Mouse (Mus musculus): Measurements from ENCODE around the gene Filip1l. TPM values are rescaled to one million over a fixed set of nuclear protein-coding genes. Genes with fewer than 3 reads are reported as not detected.
A peak's percentile ranks its signal among the peaks of the same experiment; 100 is the strongest.

Filip1l gene
- polyA plus RNA-seq, 1 experiment: 12.1 TPM

- H3K4me3 ChIP-seq: no peak overlapping the region
- no peak overlapping the region for H3ac ChIP-seq (ENCODE audit: control insufficient read depth, insufficient read length)
- no peaks in the 10 kb centered on the region for H3K79me2 ChIP-seq (ENCODE audit: control insufficient read depth, insufficient read depth)
- TF ChIP-seq MYOD1 (IDR thresholded peaks at IDR 0.05; ENCODE audit: control insufficient read depth in 1 of 3, insufficient read length in 2 of 3, low read depth in 2 of 3): no peak
- no peak for TF ChIP-seq POLR2AphosphoS2 (IDR thresholded peaks at IDR 0.05; ENCODE audit: insufficient read length, low read depth)
- no peak for TF ChIP-seq POLR2A (IDR thresholded peaks at IDR 0.05; ENCODE audit: insufficient read length, low read depth)
- TF ChIP-seq CEBPB (IDR thresholded peaks at IDR 0.05; ENCODE audit: insufficient read depth, poor library complexity, severe bottlenecking): no peak
- TF ChIP-seq SRF (IDR thresholded peaks at IDR 0.05; ENCODE audit: control insufficient read depth, insufficient read length, low read depth): no peak
- TF ChIP-seq USF1 (IDR thresholded peaks at IDR 0.05; ENCODE audit: low read depth): no peak
- TF ChIP-seq TCF3 (IDR thresholded peaks at IDR 0.05; ENCODE audit: insufficient read length, low read depth): no peak
- TF ChIP-seq E2F4 (IDR thresholded peaks at IDR 0.05; ENCODE audit: insufficient read depth): no peak
- no peak for TF ChIP-seq REST (IDR thresholded peaks at IDR 0.05; ENCODE audit: insufficient read depth, insufficient read length)
- TF ChIP-seq MYOG (IDR thresholded peaks at IDR 0.05; ENCODE audit: control insufficient read depth in 1 of 3, insufficient read depth in 1 of 3, insufficient read length in 2 of 3, low read depth in 2 of 3): no peak
- no peaks in the 10 kb centered on the region for H3K27me3 ChIP-seq (ENCODE audit: control insufficient read depth, insufficient read depth, insufficient read length)
- no peaks in the 10 kb centered on the region for H3K36me3 ChIP-seq (ENCODE audit: control insufficient read depth, insufficient read depth)
- no peak overlapping the region for H3K4me2 ChIP-seq (ENCODE audit: low read depth)
Observed at GRCm38 (mm10) chr16:57470286-57470830, 117.5 kb downstream of the Filip1l start.

DNA sequence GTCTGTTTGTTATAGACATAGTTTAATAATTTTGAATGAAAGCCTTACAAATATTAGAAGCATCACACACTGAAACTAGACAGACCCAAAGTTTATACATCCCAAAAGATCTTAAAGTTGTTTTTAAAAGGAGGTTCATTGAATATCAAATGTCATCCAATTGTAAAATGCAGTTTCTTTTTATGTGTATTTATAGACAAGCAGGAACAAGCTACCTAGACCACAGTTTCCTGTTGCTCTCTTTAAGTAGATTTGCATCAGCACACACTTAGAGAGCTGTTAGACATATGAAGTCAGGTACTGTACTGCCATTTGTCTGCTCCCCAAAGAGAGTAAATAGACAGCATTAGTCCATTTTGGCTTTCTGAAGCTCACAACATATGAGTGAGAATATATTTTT lies 118.2 kb downstream of the Filip1l start:
- Histone ChIP-seq H3K79me2 (ENCODE audit: control insufficient read depth, insufficient read depth) (no peaks in the 10 kb centered on the region), H3K36me3 (ENCODE audit: control insufficient read depth, insufficient read depth) (no peaks in the 10 kb centered on the region), H3K27me3 (ENCODE audit: control insufficient read depth, insufficient read depth, insufficient read length) (no peaks in the 10 kb centered on the region), H3K4me3 (no peak overlapping the region), H3K4me2 (ENCODE audit: low read depth) (no peak overlapping the region), H3ac (ENCODE audit: control insufficient read depth, insufficient read length) (no peak overlapping the region)
- TF ChIP-seq USF1 (IDR thresholded peaks at IDR 0.05; ENCODE audit: low read depth): no peak

DNA sequence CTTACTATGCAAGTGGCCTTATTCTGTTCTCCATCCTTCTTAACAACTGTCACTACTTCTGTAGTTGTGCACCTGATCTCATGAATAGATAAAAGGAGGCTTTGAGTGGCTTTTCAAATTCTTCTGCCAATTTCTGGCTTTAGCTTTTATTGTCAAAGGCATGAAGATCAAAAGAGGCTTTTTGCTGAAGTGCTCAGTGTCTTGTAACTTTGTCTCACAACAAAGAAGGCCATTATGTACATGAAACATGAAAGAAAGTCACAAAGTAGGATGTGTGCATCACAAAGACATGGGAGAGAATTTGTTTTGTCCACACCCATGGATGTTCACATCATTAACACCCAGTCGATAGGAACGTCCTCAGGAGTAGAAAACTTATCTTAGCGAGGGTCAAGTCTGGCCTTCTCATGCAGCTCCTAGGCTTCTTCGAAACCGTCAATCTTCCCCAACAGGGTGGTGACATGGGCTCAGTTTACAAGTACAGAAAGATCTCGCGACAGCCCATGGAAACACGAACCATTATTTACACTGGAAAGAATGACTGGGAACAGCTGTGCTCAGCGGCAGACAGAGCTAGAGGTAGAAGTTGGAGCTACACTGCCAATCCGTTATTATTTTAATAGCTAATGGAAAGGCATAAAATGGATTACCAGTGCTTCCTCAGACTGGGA lies 120.7 kb downstream of the Filip1l start:
- no peaks in the 10 kb centered on the region for H3K27me3 ChIP-seq (ENCODE audit: control insufficient read depth, insufficient read depth, insufficient read length)
- no peak overlapping the region for H3ac ChIP-seq (ENCODE audit: control insufficient read depth, insufficient read length)
- H3K36me3 ChIP-seq (ENCODE audit: control insufficient read depth, insufficient read depth): no peaks in the 10 kb centered on the region
- no peak overlapping the region for H3K4me2 ChIP-seq (ENCODE audit: low read depth)
- no peaks in the 10 kb centered on the region for H3K79me2 ChIP-seq (ENCODE audit: control insufficient read depth, insufficient read depth)
- TF ChIP-seq REST (IDR thresholded peaks at IDR 0.05; ENCODE audit: insufficient read depth, insufficient read length): no peak
- no peak for TF ChIP-seq CEBPB (IDR thresholded peaks at IDR 0.05; ENCODE audit: insufficient read depth, poor library complexity, severe bottlenecking)
- TF ChIP-seq E2F4 (IDR thresholded peaks at IDR 0.05; ENCODE audit: insufficient read depth): no peak
- TF ChIP-seq MAX (IDR thresholded peaks at IDR 0.05; ENCODE audit: low read depth): no peak
- no peak for TF ChIP-seq TCF12 (IDR thresholded peaks at IDR 0.05; ENCODE audit: insufficient read depth, poor library complexity, severe bottlenecking)
- TF ChIP-seq MYOG (IDR thresholded peaks at IDR 0.05; ENCODE audit: control insufficient read depth in 1 of 3, insufficient read depth in 1 of 3, insufficient read length in 2 of 3, low read depth in 2 of 3): peak in 1 of 3 experiments; percentile 16
- TF ChIP-seq TCF3 (IDR thresholded peaks at IDR 0.05; ENCODE audit: insufficient read length, low read depth): no peak
- TF ChIP-seq MYOD1 (IDR thresholded peaks at IDR 0.05; ENCODE audit: control insufficient read depth in 1 of 3, insufficient read length in 2 of 3, low read depth in 2 of 3): peak; percentile 8 to 69 (median 59)
- no peak for TF ChIP-seq SRF (IDR thresholded peaks at IDR 0.05; ENCODE audit: control insufficient read depth, insufficient read length, low read depth)
- H3K4me3 ChIP-seq: no peak overlapping the region

DNA sequence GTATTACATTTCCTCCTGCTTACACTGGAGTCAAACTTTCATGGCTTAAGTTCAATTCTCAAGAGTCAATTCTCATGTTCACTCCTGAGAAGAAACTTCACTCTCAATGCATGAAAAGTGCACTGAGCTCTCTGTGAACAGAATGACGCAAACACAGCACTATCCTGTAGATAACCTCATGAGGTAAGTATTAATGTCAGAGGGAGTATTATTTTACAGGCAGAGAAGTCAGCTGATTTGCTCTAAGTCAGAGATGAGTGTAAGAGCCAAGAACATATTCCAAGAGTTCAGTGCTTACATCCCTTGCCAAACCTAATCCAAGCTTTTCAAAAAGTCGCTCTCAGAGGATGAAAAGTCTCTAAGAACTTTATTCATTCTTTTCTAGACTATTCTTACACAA lies 125.6 kb downstream of the Filip1l start:
- H3ac ChIP-seq (ENCODE audit: control insufficient read depth, insufficient read length): no peak overlapping the region
- no peak overlapping the region for H3K4me2 ChIP-seq (ENCODE audit: low read depth)
- H3K27me3 ChIP-seq (ENCODE audit: control insufficient read depth, insufficient read depth, insufficient read length): no peaks in the 10 kb centered on the region
- no peaks in the 10 kb centered on the region for H3K79me2 ChIP-seq (ENCODE audit: control insufficient read depth, insufficient read depth)
- no peak for TF ChIP-seq SRF (IDR thresholded peaks at IDR 0.05; ENCODE audit: control insufficient read depth, insufficient read length, low read depth)
- TF ChIP-seq E2F4 (IDR thresholded peaks at IDR 0.05; ENCODE audit: insufficient read depth): no peak
- no peak for TF ChIP-seq CEBPB (IDR thresholded peaks at IDR 0.05; ENCODE audit: insufficient read depth, poor library complexity, severe bottlenecking)
- TF ChIP-seq REST (IDR thresholded peaks at IDR 0.05; ENCODE audit: insufficient read depth, insufficient read length): no peak
- no peak for TF ChIP-seq MYOD1 (IDR thresholded peaks at IDR 0.05; ENCODE audit: control insufficient read depth in 1 of 3, insufficient read length in 2 of 3, low read depth in 2 of 3)
- no peak for TF ChIP-seq TCF12 (IDR thresholded peaks at IDR 0.05; ENCODE audit: insufficient read depth, poor library complexity, severe bottlenecking)
- no peak for TF ChIP-seq USF1 (IDR thresholded peaks at IDR 0.05; ENCODE audit: low read depth)
- TF ChIP-seq TCF3 (IDR thresholded peaks at IDR 0.05; ENCODE audit: insufficient read length, low read depth): no peak
- TF ChIP-seq MYOG (IDR thresholded peaks at IDR 0.05; ENCODE audit: control insufficient read depth in 1 of 3, insufficient read depth in 1 of 3, insufficient read length in 2 of 3, low read depth in 2 of 3): no peak
- no peak for TF ChIP-seq POLR2AphosphoS2 (IDR thresholded peaks at IDR 0.05; ENCODE audit: insufficient read length, low read depth)
- TF ChIP-seq POLR2A (IDR thresholded peaks at IDR 0.05; ENCODE audit: insufficient read length, low read depth): no peak
- no peaks in the 10 kb centered on the region for H3K36me3 ChIP-seq (ENCODE audit: control insufficient read depth, insufficient read depth)
- no peak overlapping the region for H3K4me3 ChIP-seq

GRCm38 (mm10) chr16:57479776-57480175 lies 126.9 kb downstream of the Filip1l start:
- H3K4me2 ChIP-seq (ENCODE audit: low read depth): no peak overlapping the region
- no peak overlapping the region for H3K4me3 ChIP-seq
- H3K27me3 ChIP-seq (ENCODE audit: control insufficient read depth, insufficient read depth, insufficient read length): no peaks in the 10 kb centered on the region
- no peaks in the 10 kb centered on the region for H3K36me3 ChIP-seq (ENCODE audit: control insufficient read depth, insufficient read depth)
- TF ChIP-seq SRF (IDR thresholded peaks at IDR 0.05; ENCODE audit: control insufficient read depth, insufficient read length, low read depth): no peak
- TF ChIP-seq POLR2A (IDR thresholded peaks at IDR 0.05; ENCODE audit: insufficient read length, low read depth): no peak
- TF ChIP-seq TCF3 (IDR thresholded peaks at IDR 0.05; ENCODE audit: insufficient read length, low read depth): no peak
- no peak for TF ChIP-seq MYOG (IDR thresholded peaks at IDR 0.05; ENCODE audit: control insufficient read depth in 1 of 3, insufficient read depth in 1 of 3, insufficient read length in 2 of 3, low read depth in 2 of 3)
- no peaks in the 10 kb centered on the region for H3K79me2 ChIP-seq (ENCODE audit: control insufficient read depth, insufficient read depth)
- H3ac ChIP-seq (ENCODE audit: control insufficient read depth, insufficient read length): no peak overlapping the region
